15 mouse cellular contexts compared by ENCODE assay signal in the genomic region with DNA sequence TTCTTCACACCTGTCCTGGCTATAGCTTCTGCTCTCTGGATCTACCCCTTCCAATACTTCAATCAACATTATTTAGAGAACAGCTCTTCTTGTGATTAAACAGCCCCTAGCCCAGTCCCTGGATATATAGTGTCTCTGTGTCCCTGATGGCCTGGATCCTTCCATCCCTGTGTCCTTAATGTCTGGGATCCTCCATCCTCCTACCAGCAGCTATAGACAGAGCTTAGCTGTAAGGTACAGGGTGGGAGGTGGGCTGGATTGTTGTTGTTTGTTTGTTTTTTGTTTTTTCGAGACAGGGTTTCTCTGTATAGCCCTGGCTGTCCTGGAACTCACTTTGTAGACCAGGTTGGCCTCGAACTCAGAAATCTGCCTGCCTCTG. TPM values are rescaled to one million over a fixed set of nuclear protein-coding genes. Genes with fewer than 3 reads are reported as not detected.
DNase-seq lines count a peak whose midpoint lies in the region; ATAC-seq lines count a peak whose summit lies in the region.
"Had no signal": no experiment of that assay in that cellular context is flagged by ENCODE, and none has a peak within 500 bp of the region (broad histone marks: within the 10 kb centered on the region; RNA-seq: fewer than 3 reads in every experiment).

No protein-coding gene starts in this region.

- H3K27ac ChIP-seq in forebrain, embryonic 15.5 days (replicated peaks): no peak overlapping the region
- H3K27ac ChIP-seq in forebrain, embryonic 13.5 days: no peak overlapping the region
- H3K27ac ChIP-seq in hindbrain, embryonic 15.5 days (replicated peaks): no peak overlapping the region
- no peak overlapping the region for H3K27ac ChIP-seq in hindbrain, embryonic 10.5 days
- H3K27ac ChIP-seq in neural tube, embryonic 11.5 days (ENCODE audit: low read depth, low read length): no peak overlapping the region
- H3K27ac ChIP-seq: intestine, embryonic 15.5 days; kidney, postnatal 0 days; limb, embryonic 13.5 days; lung, embryonic 15.5 days had no signal

- no peaks in the 10 kb centered on the region for H3K27me3 ChIP-seq in forebrain, embryonic 15.5 days
- 0 out of 2 replicates have a peak, but pooled peaks cover 10% of the 10 kb centered on the region for H3K27me3 ChIP-seq in forebrain, embryonic 13.5 days
- H3K27me3 ChIP-seq in hindbrain, embryonic 15.5 days: no peaks in the 10 kb centered on the region
- H3K27me3 ChIP-seq in hindbrain, embryonic 10.5 days (ENCODE audit: insufficient read depth, poor library complexity, severe bottlenecking): no peaks in the 10 kb centered on the region
- H3K27me3 ChIP-seq in neural tube, embryonic 11.5 days (ENCODE audit: control insufficient read depth, insufficient read depth, low read length): no peaks in the 10 kb centered on the region
- H3K27me3 ChIP-seq: intestine, embryonic 15.5 days; lung, embryonic 15.5 days had no signal

- no peaks in the 10 kb centered on the region for H3K36me3 ChIP-seq in forebrain, embryonic 15.5 days
- no peaks in the 10 kb centered on the region for H3K36me3 ChIP-seq in forebrain, embryonic 13.5 days (ENCODE audit: poor library complexity, severe bottlenecking)
- H3K36me3 ChIP-seq in hindbrain, embryonic 15.5 days: no peaks in the 10 kb centered on the region
- no peaks in the 10 kb centered on the region for H3K36me3 ChIP-seq in hindbrain, embryonic 10.5 days
- H3K36me3 ChIP-seq in neural tube, embryonic 11.5 days (ENCODE audit: control insufficient read depth, insufficient read depth, low read length): no peaks in the 10 kb centered on the region
- H3K36me3 ChIP-seq: G1E; heart, embryonic 12.5 days; intestine, embryonic 15.5 days; limb, embryonic 13.5 days; lung, embryonic 15.5 days had no signal

- H3K9me3 ChIP-seq in forebrain, embryonic 15.5 days: no peaks in the 10 kb centered on the region
- H3K9me3 ChIP-seq in forebrain, embryonic 13.5 days (replicated peaks): no peaks in the 10 kb centered on the region
- no peaks in the 10 kb centered on the region for H3K9me3 ChIP-seq in hindbrain, embryonic 15.5 days
- no peaks in the 10 kb centered on the region for H3K9me3 ChIP-seq in hindbrain, embryonic 10.5 days
- no peaks in the 10 kb centered on the region for H3K9me3 ChIP-seq in neural tube, embryonic 11.5 days (ENCODE audit: control insufficient read depth, low read length)
- H3K9me3 ChIP-seq: heart, embryonic 12.5 days; intestine, embryonic 15.5 days; limb, embryonic 13.5 days; lung, embryonic 15.5 days; megakaryocyte, embryonic 14.5 days had no signal

- H3K4me2 ChIP-seq in forebrain, embryonic 15.5 days (replicated peaks): no peak overlapping the region
- no peak overlapping the region for H3K4me2 ChIP-seq in forebrain, embryonic 13.5 days
- no peak overlapping the region for H3K4me2 ChIP-seq in hindbrain, embryonic 15.5 days
- no peak overlapping the region for H3K4me2 ChIP-seq in neural tube, embryonic 11.5 days (ENCODE audit: low read depth)
- H3K4me2 ChIP-seq: heart, embryonic 12.5 days; intestine, embryonic 15.5 days; limb, embryonic 13.5 days; liver, embryonic 11.5 days; lung, embryonic 15.5 days had no signal

- no peak overlapping the region for H3K9ac ChIP-seq in forebrain, embryonic 15.5 days (replicated peaks)
- H3K9ac ChIP-seq in forebrain, embryonic 13.5 days: no peak overlapping the region
- H3K9ac ChIP-seq in hindbrain, embryonic 15.5 days: no peak overlapping the region
- H3K9ac ChIP-seq in neural tube, embryonic 11.5 days (ENCODE audit: low read length): no peak overlapping the region
- H3K9ac ChIP-seq: heart, embryonic 12.5 days; intestine, embryonic 15.5 days; lung, embryonic 15.5 days had no signal

- WGBS in forebrain, embryonic 15.5 days: 66% methylated on average over 2 of the region's 2 CpGs
- 83% methylated on average over 2 of the region's 2 CpGs for WGBS in forebrain, embryonic 13.5 days
- WGBS in hindbrain, embryonic 15.5 days: 82% methylated on average over 2 of the region's 2 CpGs
- 59% methylated on average over 2 of the region's 2 CpGs for WGBS in hindbrain, embryonic 10.5 days
- WGBS in neural tube, embryonic 11.5 days: 77% methylated on average over 2 of the region's 2 CpGs

- H3K4me3 ChIP-seq in forebrain, embryonic 15.5 days: no peak overlapping the region
- H3K4me3 ChIP-seq in forebrain, embryonic 13.5 days: no peak overlapping the region
- no peak overlapping the region for H3K4me3 ChIP-seq in hindbrain, embryonic 15.5 days
- H3K4me3 ChIP-seq in hindbrain, embryonic 10.5 days: no peak overlapping the region
- no peak overlapping the region for H3K4me3 ChIP-seq in neural tube, embryonic 11.5 days (ENCODE audit: low read depth, low read length)
- H3K4me3 ChIP-seq: heart, embryonic 12.5 days; intestine, embryonic 15.5 days; limb, embryonic 13.5 days; lung, embryonic 15.5 days; megakaryocyte, embryonic 14.5 days had no signal

- ATAC-seq in forebrain, embryonic 15.5 days (replicated peaks): 0 out of 2 replicates have a peak, but pooled peaks have one; percentile 2
- ATAC-seq in forebrain, embryonic 13.5 days: no peak
- ATAC-seq in hindbrain, embryonic 15.5 days (ENCODE audit: low FRiP score, low read depth): peak; percentile 48; the same call in 1 of the 2 replicates
- ATAC-seq in neural tube, embryonic 11.5 days (ENCODE audit: insufficient read depth, low FRiP score, low TSS enrichment): 0 out of 2 replicates have a peak, but pooled peaks have one; percentile 13

- DNase-seq in hindbrain, embryonic 10.5 days (ENCODE audit: low spot score): no peak
- no peak for DNase-seq in neural tube, embryonic 11.5 days (ENCODE audit: low spot score)
- no peak for DNase-seq in neural tube, embryonic 10.5 days (ENCODE audit: extremely low spot score, low spot score)
- no peak for DNase-seq in right cerebral cortex, postnatal 4 days

- no peaks in the 10 kb centered on the region for H3K4me1 ChIP-seq in forebrain, embryonic 15.5 days
- no peaks in the 10 kb centered on the region for H3K4me1 ChIP-seq in forebrain, embryonic 13.5 days
- no peaks in the 10 kb centered on the region for H3K4me1 ChIP-seq in hindbrain, embryonic 15.5 days (replicated peaks)
- H3K4me1 ChIP-seq in hindbrain, embryonic 10.5 days (replicated peaks): no peaks in the 10 kb centered on the region
- no peaks in the 10 kb centered on the region for H3K4me1 ChIP-seq in neural tube, embryonic 11.5 days (ENCODE audit: control insufficient read depth, insufficient read depth, low read length)
- H3K4me1 ChIP-seq: heart, embryonic 12.5 days; intestine, embryonic 15.5 days; lung, embryonic 15.5 days; megakaryocyte, embryonic 14.5 days had no signal

RNA-seq across cellular contexts. Expression of gene Dpysl4, which starts 34.0 kb away (rescaled TPM):
- polyA plus RNA-seq in forebrain, embryonic 15.5 days (2015; fragmentation: Nextera tagmentation; extraction: Ambion mirVana): 116 TPM in 2 replicates
- 106 and 141 TPM in 2 replicates for polyA plus RNA-seq in forebrain, embryonic 13.5 days (2015; fragmentation: Nextera tagmentation; extraction: Ambion mirVana)
- 183 and 192 TPM in 2 replicates for polyA plus RNA-seq in hindbrain, embryonic 15.5 days (2015; fragmentation: Nextera tagmentation; extraction: Ambion mirVana)
- 122 and 257 TPM in 2 replicates for polyA plus RNA-seq in hindbrain, embryonic 10.5 days (2016; fragmentation: Nextera tagmentation; extraction: Ambion mirVana)
- 295 and 318 TPM in 2 replicates for polyA plus RNA-seq in neural tube, embryonic 11.5 days (2014; fragmentation: Nextera tagmentation; extraction: Ambion mirVana)
- polyA plus RNA-seq: G1E had no signal
